Mouse (Mus musculus) liver, adult 2 months (tissue): ENCODE data around the gene Kif22.

ENCODE experiments used
- CTCF ChIP-seq: fragments of 200-500 bp; IDR thresholded peaks from 2 replicates; pipeline ENCODE4 v1.5.1; 2011; ENCODE audit warnings: low read depth, low read length, control low read depth
- POLR2A ChIP-seq: fragments of 200-500 bp; IDR thresholded peaks from 2 replicates; pipeline ENCODE4 v1.6.1; 2011; ENCODE audit warnings: low read length, control low read depth; ENCODE audit not compliant: insufficient read depth; ENCODE audit errors: extremely low read depth

DNA sequence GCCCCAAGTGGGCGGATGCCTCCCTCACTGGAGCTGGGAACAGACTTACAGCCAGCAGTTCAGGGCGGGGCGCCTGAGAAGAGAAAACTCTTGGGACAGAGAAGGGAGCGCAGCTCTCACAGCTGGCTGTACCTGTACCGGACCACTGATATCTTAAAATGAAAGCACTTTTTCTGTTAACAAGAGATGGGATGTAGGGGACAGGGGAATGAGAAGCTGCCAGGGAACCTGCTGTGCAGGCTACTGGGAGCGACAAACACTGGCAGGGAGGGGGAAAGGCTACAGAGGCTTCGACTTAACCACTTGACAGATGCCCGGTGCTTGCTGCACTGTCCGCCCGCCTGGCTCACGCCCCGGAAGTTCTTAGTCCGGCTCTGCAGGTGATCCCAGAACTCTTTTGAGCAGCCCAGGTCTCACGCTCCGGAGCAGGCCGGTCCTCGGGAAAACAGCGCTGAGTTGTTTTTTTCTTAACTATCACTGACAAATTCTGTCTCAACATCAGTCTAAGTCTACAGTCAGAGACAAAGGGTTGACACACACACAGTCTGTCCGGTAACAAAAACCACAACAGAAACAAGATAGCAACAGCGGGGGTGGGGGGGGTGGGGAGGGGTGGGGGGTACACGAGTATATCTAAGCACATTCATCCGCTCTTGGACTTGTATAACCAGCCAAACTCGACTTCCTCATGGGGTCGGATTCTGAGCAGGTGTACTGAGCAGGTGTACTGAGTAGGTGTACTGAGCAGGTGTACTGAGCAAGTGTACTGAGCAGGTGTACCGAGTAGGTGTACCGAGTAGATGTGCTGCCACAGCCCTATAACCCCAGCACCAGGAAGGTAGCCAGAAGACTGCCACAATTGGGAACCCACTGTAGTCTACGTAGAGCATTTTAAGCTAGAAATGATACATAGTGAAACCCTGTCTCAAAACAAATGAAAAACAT is 46.9 kb upstream of the Kif22 start:
- TF ChIP-seq CTCF (no peak), POLR2A (no peak)
